In genomic region chr12:105031081-105032058, GRCm38 (mm10) we compare ENCODE assay signal across 8 mouse cellular contexts. TPM values are rescaled to one million over a fixed set of nuclear protein-coding genes. Genes with fewer than 3 reads are reported as not detected.
DNase-seq lines count a peak whose midpoint lies in the region; ATAC-seq and TF ChIP-seq lines count a peak whose summit lies in the region.

No protein-coding gene starts in this region.

- peak overlapping the region; percentile 80 for H3K9ac ChIP-seq in embryonic facial prominence, embryonic 11.5 days (replicated peaks; ENCODE audit: low read length)
- H3K9ac ChIP-seq in intestine, embryonic 15.5 days = peak overlapping the region; percentile 79
- H3K9ac ChIP-seq in midbrain, postnatal 0 days (replicated peaks; ENCODE audit: low read length, poor library complexity, severe bottlenecking) = peak overlapping the region; percentile 75

- peak overlapping the region; percentile 93 for H3K27ac ChIP-seq in heart, embryonic 10.5 days
- H3K27ac ChIP-seq in embryonic facial prominence, embryonic 11.5 days (replicated peaks; ENCODE audit: low read depth, low read length) = peak overlapping the region; percentile 41
- peak overlapping the region; percentile 45 for H3K27ac ChIP-seq in intestine, embryonic 15.5 days
- H3K27ac ChIP-seq in midbrain, postnatal 0 days (ENCODE audit: low read depth, low read length) = peak overlapping the region; percentile 75

- peaks cover 19% of the 10 kb centered on the region for H3K36me3 ChIP-seq in heart, embryonic 10.5 days
- peaks cover 36% of the 10 kb centered on the region for H3K36me3 ChIP-seq in C2C12 (ENCODE audit: control insufficient read depth, insufficient read depth)
- peaks cover 3% of the 10 kb centered on the region; the same call in 1 of the 2 replicates for H3K36me3 ChIP-seq in embryonic facial prominence, embryonic 11.5 days (replicated peaks; ENCODE audit: control insufficient read depth, insufficient read depth, low read depth, low read length)
- H3K36me3 ChIP-seq in intestine, embryonic 15.5 days = no peaks in the 10 kb centered on the region
- H3K36me3 ChIP-seq in midbrain, postnatal 0 days (ENCODE audit: insufficient read depth, low read length) = peaks cover 3% of the 10 kb centered on the region; the same call in 1 of the 2 replicates

- peaks cover 82% of the 10 kb centered on the region for H3K79me2 ChIP-seq in C2C12 (ENCODE audit: control insufficient read depth, insufficient read depth)

- peak; percentile 89 for DNase-seq in heart, embryonic 10.5 days (ENCODE audit: low spot score)
- DNase-seq in heart, adult 8-10 months (ENCODE audit: low spot score) = no peak
- DNase-seq in embryonic facial prominence, embryonic 11.5 days (ENCODE audit: low spot score) = no peak
- peak; percentile 36 for DNase-seq in midbrain, postnatal 0 days (ENCODE audit: low spot score)
- DNase-seq in right cerebral cortex, postnatal 36 days (ENCODE audit: low spot score in 2 of 2) = no peak
- no peak for DNase-seq in ovary, postnatal 14 days (ENCODE audit: low spot score)

- H3K4me2 ChIP-seq in embryonic facial prominence, embryonic 11.5 days (ENCODE audit: low read depth, low read length) = peak overlapping the region; percentile 78
- peak overlapping the region; percentile 92 for H3K4me2 ChIP-seq in intestine, embryonic 15.5 days (replicated peaks)
- peak overlapping the region; percentile 75 for H3K4me2 ChIP-seq in midbrain, postnatal 0 days (ENCODE audit: low read depth, low read length, poor library complexity, severe bottlenecking)

- peaks cover 32% of the 10 kb centered on the region for H3K4me1 ChIP-seq in heart, embryonic 10.5 days
- peaks cover 2% of the 10 kb centered on the region; the same call in 1 of the 2 replicates for H3K4me1 ChIP-seq in embryonic facial prominence, embryonic 11.5 days (ENCODE audit: control insufficient read depth, insufficient read depth, low read length)
- H3K4me1 ChIP-seq in intestine, embryonic 15.5 days (replicated peaks) = peaks cover 23% of the 10 kb centered on the region
- peaks cover 14% of the 10 kb centered on the region; the same call in 1 of the 2 replicates for H3K4me1 ChIP-seq in midbrain, postnatal 0 days (ENCODE audit: insufficient read depth, low read length)

- no peaks in the 10 kb centered on the region for H3K9me3 ChIP-seq in heart, embryonic 10.5 days
- H3K9me3 ChIP-seq in embryonic facial prominence, embryonic 11.5 days (replicated peaks; ENCODE audit: control insufficient read depth, low read length) = no peaks in the 10 kb centered on the region
- no peaks in the 10 kb centered on the region for H3K9me3 ChIP-seq in intestine, embryonic 15.5 days
- H3K9me3 ChIP-seq in midbrain, postnatal 0 days (ENCODE audit: low read length) = no peaks in the 10 kb centered on the region

- peak overlapping the region; percentile 73 for H3ac ChIP-seq in C2C12 (ENCODE audit: control insufficient read depth, insufficient read length, low read depth)

- no peaks in the 10 kb centered on the region for H3K27me3 ChIP-seq in heart, embryonic 10.5 days (ENCODE audit: insufficient read depth, poor library complexity, severe bottlenecking)
- no peaks in the 10 kb centered on the region for H3K27me3 ChIP-seq in C2C12 (ENCODE audit: control insufficient read depth, insufficient read depth, insufficient read length)
- no peaks in the 10 kb centered on the region for H3K27me3 ChIP-seq in embryonic facial prominence, embryonic 11.5 days (ENCODE audit: control insufficient read depth, insufficient read depth, low read length)
- H3K27me3 ChIP-seq in intestine, embryonic 15.5 days (replicated peaks) = no peaks in the 10 kb centered on the region
- no peaks in the 10 kb centered on the region for H3K27me3 ChIP-seq in midbrain, postnatal 0 days (ENCODE audit: insufficient read depth, low read length)

- peak overlapping the region; percentile 88 for H3K4me3 ChIP-seq in heart, embryonic 10.5 days
- peak overlapping the region; percentile 96 for H3K4me3 ChIP-seq in C2C12 (ENCODE audit: insufficient read depth, poor library complexity, severe bottlenecking)
- H3K4me3 ChIP-seq in embryonic facial prominence, embryonic 11.5 days (ENCODE audit: low read depth, low read length) = peak overlapping the region; percentile 92
- H3K4me3 ChIP-seq in intestine, embryonic 15.5 days (replicated peaks) = peak overlapping the region; percentile 89
- H3K4me3 ChIP-seq in midbrain, postnatal 0 days (ENCODE audit: low read depth, low read length) = peak overlapping the region; percentile 90

- peaks cover 65% of the 10 kb centered on the region for H3K79me3 ChIP-seq in C2C12 (ENCODE audit: low read depth)

- 5% methylated on average over 37 of the region's 37 CpGs for WGBS in heart, embryonic 10.5 days
- WGBS in embryonic facial prominence, embryonic 11.5 days = 9% methylated on average over 37 of the region's 37 CpGs
- 6% methylated on average over 37 of the region's 37 CpGs for WGBS in intestine, embryonic 15.5 days
- 5% methylated on average over 37 of the region's 37 CpGs for WGBS in midbrain, postnatal 0 days

- no peak for TF ChIP-seq CTCF in C2C12 (IDR thresholded peaks at IDR 0.05; ENCODE audit: control insufficient read depth, insufficient read depth, insufficient read length)
- no peak for TF ChIP-seq CTCF in midbrain, postnatal 0 days (IDR thresholded peaks at IDR 0.05)

- ATAC-seq in embryonic facial prominence, embryonic 11.5 days (replicated peaks; ENCODE audit: insufficient number of reproducible peaks, low FRiP score, low TSS enrichment, low read depth) = no peak
- no peak for ATAC-seq in intestine, embryonic 15.5 days
- no peak for ATAC-seq in midbrain, postnatal 0 days (ENCODE audit: low FRiP score)

TF ChIP-seq in C2C12, 6 proteins besides CTCF, POLR2A, EP300 and RAD21:
- TF ChIP-seq MAX (IDR thresholded peaks at IDR 0.05) (no peak), FOSL1 (IDR thresholded peaks at IDR 0.05; ENCODE audit: insufficient read depth, low read length, poor library complexity, severe bottlenecking) (no peak), MYOG (IDR thresholded peaks at IDR 0.05; ENCODE audit: control insufficient read depth, extremely low read depth, insufficient read length) (no peak), CEBPB (IDR thresholded peaks at IDR 0.05; ENCODE audit: low read depth) (no peak), MYOD1 (IDR thresholded peaks at IDR 0.05; ENCODE audit: control insufficient read depth, insufficient read length, low read depth) (no peak), USF1 (IDR thresholded peaks at IDR 0.05; ENCODE audit: low read depth) (no peak)

RNA-seq across cellular contexts. Expression of gene Glrx5, which starts 1.1 kb away (rescaled TPM):
- polyA plus RNA-seq in heart, embryonic 10.5 days (2016; fragmentation: Nextera tagmentation; extraction: Ambion mirVana) = 253 and 312 TPM in 2 replicates
- total RNA-seq in heart, adult 8-10 months (2022) = 100 to 1,000 TPM in 1 of 4 experiments, 10 to 100 TPM in 3; 74.2 to 104 (median 85.4) TPM
- polyA plus RNA-seq in C2C12 (2012; fragmentation: generic; extraction: Trizol) = 92.2 TPM
- 188 and 190 TPM in 2 replicates for polyA plus RNA-seq in embryonic facial prominence, embryonic 11.5 days (2014; fragmentation: Nextera tagmentation; extraction: Ambion mirVana)
- 184 and 190 TPM in 2 replicates for polyA plus RNA-seq in intestine, embryonic 15.5 days (2015; fragmentation: Nextera tagmentation; extraction: Ambion mirVana)
- total RNA-seq in midbrain, postnatal 0 days (2014; rRNA removed) = 35.8 and 50.9 TPM in 2 replicates
- polyA plus RNA-seq in midbrain, postnatal 0 days (2015; fragmentation: Nextera tagmentation; extraction: Ambion mirVana) = 175 and 185 TPM in 2 replicates

RNA-seq across cellular contexts. Expression of gene Syne3, which starts 21.8 kb away (rescaled TPM):
- 0.21 and 0.41 TPM in 2 replicates for polyA plus RNA-seq in heart, embryonic 10.5 days (2016; fragmentation: Nextera tagmentation; extraction: Ambion mirVana)
- total RNA-seq in heart, adult 8-10 months (2022) = 10 to 100 TPM in 1 of 4 experiments, 1 to 10 TPM in 3; 7.2 to 10.5 (median 7.7) TPM
- 24.8 TPM for polyA plus RNA-seq in C2C12 (2012; fragmentation: generic; extraction: Trizol)
- polyA plus RNA-seq in embryonic facial prominence, embryonic 11.5 days (2014; fragmentation: Nextera tagmentation; extraction: Ambion mirVana) = 0.08 and 0.39 TPM in 2 replicates
- polyA plus RNA-seq in intestine, embryonic 15.5 days (2015; fragmentation: Nextera tagmentation; extraction: Ambion mirVana) = 0.50 and 0.76 TPM in 2 replicates
- total RNA-seq in midbrain, postnatal 0 days (2014; rRNA removed) = 0.93 and 1.4 TPM in 2 replicates
- 0.44 and 0.85 TPM in 2 replicates for polyA plus RNA-seq in midbrain, postnatal 0 days (2015; fragmentation: Nextera tagmentation; extraction: Ambion mirVana)

Comparison
In these comparisons a context has a peak if more than half of its experiments do, and no peak if none do; other contexts are left out.
1. DNase-seq: peak in heart, embryonic 10.5 days (single experiment) and midbrain, postnatal 0 days (single experiment); none in heart, adult 8-10 months (single experiment), embryonic facial prominence, embryonic 11.5 days (single experiment), right cerebral cortex, postnatal 36 days (0 of 2) and ovary, postnatal 14 days (single experiment).
2. H3K27ac ChIP-seq: peak in every context shown above with its lines; median percentile 93 in heart, embryonic 10.5 days; 75 in midbrain, postnatal 0 days; 45 in intestine, embryonic 15.5 days; 41 in embryonic facial prominence, embryonic 11.5 days.
3. RNA of gene Syne3, which starts 21.8 kb away (polyA plus RNA-seq): 24.8 TPM in C2C12 (single experiment); 0.44 to 0.85 TPM in midbrain, postnatal 0 days, 0.50 to 0.76 TPM in intestine, embryonic 15.5 days, 0.08 to 0.39 TPM in embryonic facial prominence, embryonic 11.5 days and 0.21 to 0.41 TPM in heart, embryonic 10.5 days; every median in the first group is over 10 times any median in the second.
4. Peak in every context shown above with its lines, with median percentiles within 50 percentile points of each other: H3K4me3 ChIP-seq, H3K4me2 ChIP-seq and H3K9ac ChIP-seq.